Mouse (Mus musculus): ENCODE data around the gene Emilin2. TPM values are rescaled to one million over a fixed set of nuclear protein-coding genes. Genes with fewer than 3 reads are reported as not detected.

Emilin2 gene
- polyA plus RNA-seq, 1 experiment: 32.0 TPM

GRCm38 (mm10) chr17:71306091-71306490 lies 5.7 kb downstream of the Emilin2 start:
- no peak overlapping the region for H3K4me3 ChIP-seq (replicated peaks)
- TF ChIP-seq GATA1 (IDR thresholded peaks at IDR 0.05; ENCODE audit: low read length) (no peak), TAL1 (IDR thresholded peaks at IDR 0.05; ENCODE audit: low read length) (no peak)
- H3K9me3 ChIP-seq (ENCODE audit: control insufficient read depth, low read length): no peaks in the 10 kb centered on the region
- peaks cover 23% of the 10 kb centered on the region for H3K27me3 ChIP-seq (ENCODE audit: control insufficient read depth)
- peaks cover 54% of the 10 kb centered on the region for H3K36me3 ChIP-seq (ENCODE audit: control insufficient read depth)
- peaks cover 63% of the 10 kb centered on the region for H3K4me1 ChIP-seq (ENCODE audit: control insufficient read depth)

- Histone ChIP-seq H3K27me3 (ENCODE audit: control insufficient read depth) (no peaks in the 10 kb centered on the region), H3K36me3 (ENCODE audit: control insufficient read depth) (peaks cover 62% of the 10 kb centered on the region), H3K9me3 (ENCODE audit: control insufficient read depth, low read length) (peaks cover 2% of the 10 kb centered on the region; the same call in 1 of the 2 replicates), H3K4me1 (ENCODE audit: control insufficient read depth) (peaks cover 47% of the 10 kb centered on the region), H3K4me3 (replicated peaks) (no peak overlapping the region)
- TF ChIP-seq TAL1 (IDR thresholded peaks at IDR 0.05; ENCODE audit: low read length) (no peak), GATA1 (IDR thresholded peaks at IDR 0.05; ENCODE audit: low read length) (no peak)
These were observed 8.3 kb downstream of the Emilin2 start for GRCm38 (mm10) chr17:71303444-71303843.

GRCm38 (mm10) chr17:71301413-71301812 lies 10.4 kb downstream of the Emilin2 start:
- no peaks in the 10 kb centered on the region for H3K27me3 ChIP-seq (ENCODE audit: control insufficient read depth)
- H3K4me3 ChIP-seq (replicated peaks): no peak overlapping the region
- peaks cover 55% of the 10 kb centered on the region for H3K36me3 ChIP-seq (ENCODE audit: control insufficient read depth)
- TF ChIP-seq GATA1 (IDR thresholded peaks at IDR 0.05; ENCODE audit: low read length): no peak
- no peak for TF ChIP-seq TAL1 (IDR thresholded peaks at IDR 0.05; ENCODE audit: low read length)
- H3K9me3 ChIP-seq (ENCODE audit: control insufficient read depth, low read length): peaks cover 2% of the 10 kb centered on the region; the same call in 1 of the 2 replicates
- peaks cover 41% of the 10 kb centered on the region for H3K4me1 ChIP-seq (ENCODE audit: control insufficient read depth)

- peaks cover 55% of the 10 kb centered on the region for H3K36me3 ChIP-seq (ENCODE audit: control insufficient read depth)
- TF ChIP-seq TAL1 (IDR thresholded peaks at IDR 0.05; ENCODE audit: low read length) (no peak), GATA1 (IDR thresholded peaks at IDR 0.05; ENCODE audit: low read length) (no peak)
- H3K4me1 ChIP-seq (ENCODE audit: control insufficient read depth): peaks cover 48% of the 10 kb centered on the region
- H3K4me3 ChIP-seq (replicated peaks): no peak overlapping the region
- H3K27me3 ChIP-seq (ENCODE audit: control insufficient read depth): no peaks in the 10 kb centered on the region
- H3K9me3 ChIP-seq (ENCODE audit: control insufficient read depth, low read length): peaks cover 2% of the 10 kb centered on the region; the same call in 1 of the 2 replicates
These were observed 11.4 kb downstream of the Emilin2 start for GRCm38 (mm10) chr17:71300338-71300737.

GRCm38 (mm10) chr17:71299879-71300278 lies 11.9 kb downstream of the Emilin2 start:
- TF ChIP-seq GATA1 (IDR thresholded peaks at IDR 0.05; ENCODE audit: low read length): no peak
- no peak for TF ChIP-seq TAL1 (IDR thresholded peaks at IDR 0.05; ENCODE audit: low read length)
- H3K27me3 ChIP-seq (ENCODE audit: control insufficient read depth): no peaks in the 10 kb centered on the region
- H3K4me1 ChIP-seq (ENCODE audit: control insufficient read depth): peaks cover 51% of the 10 kb centered on the region
- peaks cover 2% of the 10 kb centered on the region; the same call in 1 of the 2 replicates for H3K9me3 ChIP-seq (ENCODE audit: control insufficient read depth, low read length)
- H3K4me3 ChIP-seq (replicated peaks): no peak overlapping the region
- H3K36me3 ChIP-seq (ENCODE audit: control insufficient read depth): peaks cover 52% of the 10 kb centered on the region

GRCm38 (mm10) chr17:71294570-71294969 lies 17.2 kb downstream of the Emilin2 start:
- Histone ChIP-seq H3K27me3 (ENCODE audit: control insufficient read depth) (no peaks in the 10 kb centered on the region), H3K36me3 (ENCODE audit: control insufficient read depth) (peaks cover 59% of the 10 kb centered on the region), H3K4me3 (replicated peaks) (no peak overlapping the region), H3K9me3 (ENCODE audit: control insufficient read depth, low read length) (peaks cover 2% of the 10 kb centered on the region; the same call in 1 of the 2 replicates), H3K4me1 (ENCODE audit: control insufficient read depth) (peaks cover 75% of the 10 kb centered on the region)
- TF ChIP-seq GATA1 (IDR thresholded peaks at IDR 0.05; ENCODE audit: low read length) (no peak), TAL1 (IDR thresholded peaks at IDR 0.05; ENCODE audit: low read length) (no peak)

- H3K4me3 ChIP-seq (replicated peaks): peak overlapping the region; percentile 7
- no peaks in the 10 kb centered on the region for H3K9me3 ChIP-seq (ENCODE audit: control insufficient read depth, low read length)
- TF ChIP-seq TAL1 (IDR thresholded peaks at IDR 0.05; ENCODE audit: low read length) (no peak), GATA1 (IDR thresholded peaks at IDR 0.05; ENCODE audit: low read length) (no peak)
- peaks cover 47% of the 10 kb centered on the region for H3K36me3 ChIP-seq (ENCODE audit: control insufficient read depth)
- no peaks in the 10 kb centered on the region for H3K27me3 ChIP-seq (ENCODE audit: control insufficient read depth)
- peaks cover 89% of the 10 kb centered on the region for H3K4me1 ChIP-seq (ENCODE audit: control insufficient read depth)
These were observed 18.9 kb downstream of the Emilin2 start for GRCm38 (mm10) chr17:71292897-71293296.

GRCm38 (mm10) chr17:71291897-71292420 lies 19.8 kb downstream of the Emilin2 start:
- H3K27me3 ChIP-seq (ENCODE audit: control insufficient read depth): no peaks in the 10 kb centered on the region
- no peak for TF ChIP-seq GATA1 (IDR thresholded peaks at IDR 0.05; ENCODE audit: low read length)
- TF ChIP-seq TAL1 (IDR thresholded peaks at IDR 0.05; ENCODE audit: low read length): no peak
- H3K4me1 ChIP-seq (ENCODE audit: control insufficient read depth): peaks cover 93% of the 10 kb centered on the region
- peaks cover 46% of the 10 kb centered on the region for H3K36me3 ChIP-seq (ENCODE audit: control insufficient read depth)
- H3K9me3 ChIP-seq (ENCODE audit: control insufficient read depth, low read length): no peaks in the 10 kb centered on the region
- no peak overlapping the region for H3K4me3 ChIP-seq (replicated peaks)

- no peaks in the 10 kb centered on the region for H3K27me3 ChIP-seq (ENCODE audit: control insufficient read depth)
- H3K9me3 ChIP-seq (ENCODE audit: control insufficient read depth, low read length): no peaks in the 10 kb centered on the region
- peaks cover 98% of the 10 kb centered on the region for H3K4me1 ChIP-seq (ENCODE audit: control insufficient read depth)
- peak overlapping the region; percentile 44 for H3K4me3 ChIP-seq (replicated peaks)
- TF ChIP-seq GATA1 (IDR thresholded peaks at IDR 0.05; ENCODE audit: low read length): peak; percentile 72
- peak; percentile 63; the same call in 2 of the 3 replicates for TF ChIP-seq TAL1 (IDR thresholded peaks at IDR 0.05; ENCODE audit: low read length)
- peaks cover 43% of the 10 kb centered on the region for H3K36me3 ChIP-seq (ENCODE audit: control insufficient read depth)
These were observed 21.0 kb downstream of the Emilin2 start for GRCm38 (mm10) chr17:71290486-71291410.
